Mouse (Mus musculus): ENCODE data around the gene Bglap.

GRCm38 (mm10) chr3:88393776-88394375 is 9.6 kb upstream of the Bglap start:
- TF ChIP-seq GATA1 (IDR thresholded peaks at IDR 0.05; ENCODE audit: borderline replicate concordance, low read length) (no peak), FLI1 (IDR thresholded peaks at IDR 0.05; ENCODE audit: low read length) (no peak)
